Mouse (Mus musculus) heart, adult 2 months (tissue): ENCODE results near the gene Arv1. TPM values are rescaled to one million over a fixed set of nuclear protein-coding genes. Genes with fewer than 3 reads are reported as not detected.

ENCODE experiments used
- DNase-seq, 2 experiments: peaks; one replicate each; pipeline ENCODE4 v3.0.0; 2021
- H3K27ac ChIP-seq: fragments of 200-600 bp; 2 replicates; pipeline ENCODE4 v1.8.1; 2022
- H3K27me3 ChIP-seq: fragments of 200-500 bp; 2 replicates; pipeline ENCODE4 v1.6.1; 2012; ENCODE audit warnings: mild to moderate bottlenecking, low read length, inconsistent platforms, mixed read lengths; ENCODE audit not compliant: control insufficient read depth, insufficient read depth
- H3K36me3 ChIP-seq: fragments of 200-500 bp; 2 replicates; pipeline ENCODE4 v1.6.1; 2012; ENCODE audit warnings: low read length, inconsistent platforms; ENCODE audit not compliant: control insufficient read depth, insufficient read depth
- H3K4me1 ChIP-seq: fragments of 200-500 bp; 2 replicates; pipeline ENCODE4 v1.6.1; 2011; ENCODE audit warnings: low read length; ENCODE audit not compliant: control insufficient read depth, insufficient read depth
- H3K4me3 ChIP-seq: fragments of 200-600 bp; 2 replicates; pipeline ENCODE4 v1.8.1; 2022
- H3K79me2 ChIP-seq: fragments of 200-500 bp; replicated peaks from 2 replicates; pipeline ENCODE4 v1.6.1; 2012; ENCODE audit warnings: mild to moderate bottlenecking, inconsistent platforms, low read length, moderate library complexity, mixed read lengths; ENCODE audit not compliant: control insufficient read depth, insufficient read depth
- H3K9ac ChIP-seq: fragments of 200-500 bp; 2 replicates; pipeline ENCODE4 v1.6.1; 2012; ENCODE audit warnings: low read depth, mild to moderate bottlenecking, control low read depth, inconsistent platforms, low read length, mixed read lengths
- CTCF ChIP-seq: fragments of 200-600 bp; IDR thresholded peaks from 2 replicates; pipeline ENCODE4 v1.8.1; 2022; ENCODE audit warnings: antibody characterized with exemption, mild to moderate bottlenecking, moderate library complexity
- EP300 ChIP-seq: fragments of 200-500 bp; IDR thresholded peaks from 2 replicates; pipeline ENCODE4 v1.6.1; 2011; ENCODE audit warnings: low read depth, low read length, control low read depth; ENCODE audit not compliant: insufficient read depth
- POLR2A ChIP-seq: fragments of 200-500 bp; IDR thresholded peaks from 2 replicates; pipeline ENCODE4 v1.6.1; 2011; ENCODE audit warnings: mild to moderate bottlenecking, low read depth, low read length, control low read depth; ENCODE audit not compliant: insufficient read depth
- WGBS: fragments of 180-500 bp; shearing (Covaris S2); methylation state at CpG from one replicate; pipeline ENCODE4 v1.1.7; 2018; 5-methylcytosine and 5-hydroxymethylcytosine counted together
- intact Hi-C: fragments of 180-260 bp; cut with DNase I; formaldehyde crosslinking; loops from one replicate; pipeline ENCODE4 v1.15.1; 2025
- polyA plus RNA-seq: library from polyadenylated mRNA; depleted of rRNA; stranded (reverse); fragments of >200 nt; gene quantifications from 2 replicates; pipeline ENCODE4 v1.2.3, GENCODE M21; 2012
- total RNA-seq, 2 experiments: library from RNA; stranded (reverse); gene quantifications; 2 replicates each; pipeline ENCODE4 v1.2.3; 2021

Arv1 gene
- total and polyA plus RNA-seq, 3 experiments, result 3.1 to 9.5 (median 4.2) TPM

- intact Hi-C loops, result loop anchor here (5.0 kb wide), 1 partner anchor 92 kb away; no protein-coding TSS in a partner anchor
- Histone ChIP-seq H3K27ac (no peak overlapping the region), H3K79me2 (no peaks in the 10 kb centered on the region), H3K36me3 (no peaks in the 10 kb centered on the region), H3K9ac (no peak overlapping the region), H3K27me3 (no peaks in the 10 kb centered on the region), H3K4me1 (no peaks in the 10 kb centered on the region), H3K4me3 (no peak overlapping the region)
- TF ChIP-seq POLR2A, result no peak
- no peak for TF ChIP-seq CTCF
- no peak for DNase-seq
- 73% methylated on average over 3 of the region's 3 CpGs for WGBS
Measured at GRCm38 (mm10) chr8:124735371-124735911, 13.5 kb downstream of the Arv1 start.

DNA sequence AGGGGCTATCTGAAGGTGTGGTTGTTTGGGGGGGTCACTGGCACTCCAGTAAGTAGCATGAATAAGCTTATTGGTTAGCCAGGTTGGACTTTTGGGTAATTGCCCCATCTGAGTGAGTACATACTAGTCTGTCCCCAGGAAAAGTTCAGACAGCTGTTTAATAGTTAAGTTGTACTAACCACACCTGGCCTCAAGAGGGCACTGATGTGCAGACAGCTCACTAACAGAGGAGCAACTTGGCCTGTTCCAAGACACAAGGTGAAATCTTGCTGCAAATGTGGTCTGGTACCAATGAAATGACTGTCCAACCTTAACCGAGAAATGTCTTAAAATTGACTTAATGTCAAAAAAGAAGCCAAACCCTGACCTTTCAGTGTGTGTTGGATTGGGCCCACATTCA, 17.3 kb downstream of the Arv1 start:
- Histone ChIP-seq H3K36me3 (no peaks in the 10 kb centered on the region), H3K27me3 (no peaks in the 10 kb centered on the region), H3K79me2 (no peaks in the 10 kb centered on the region), H3K4me3 (no peak overlapping the region), H3K4me1 (no peaks in the 10 kb centered on the region), H3K9ac (no peak overlapping the region), H3K27ac (no peak overlapping the region)
- WGBS, result 84% methylated on average over 1 of the region's 1 CpGs
- intact Hi-C loops, result loop anchor here (2.0 to 5.0 kb wide), 2 partner anchors 36 to 88 kb away; no protein-coding TSS in a partner anchor
- TF ChIP-seq POLR2A, result no peak
- peak; percentile 77 for TF ChIP-seq CTCF
- DNase-seq, result no peak

- WGBS, result 78% methylated on average over 13 of the region's 13 CpGs
- no peak overlapping the region for H3K4me3 ChIP-seq
Measured at GRCm38 (mm10) chr8:124746661-124747060, 24.7 kb downstream of the Arv1 start.

DNA sequence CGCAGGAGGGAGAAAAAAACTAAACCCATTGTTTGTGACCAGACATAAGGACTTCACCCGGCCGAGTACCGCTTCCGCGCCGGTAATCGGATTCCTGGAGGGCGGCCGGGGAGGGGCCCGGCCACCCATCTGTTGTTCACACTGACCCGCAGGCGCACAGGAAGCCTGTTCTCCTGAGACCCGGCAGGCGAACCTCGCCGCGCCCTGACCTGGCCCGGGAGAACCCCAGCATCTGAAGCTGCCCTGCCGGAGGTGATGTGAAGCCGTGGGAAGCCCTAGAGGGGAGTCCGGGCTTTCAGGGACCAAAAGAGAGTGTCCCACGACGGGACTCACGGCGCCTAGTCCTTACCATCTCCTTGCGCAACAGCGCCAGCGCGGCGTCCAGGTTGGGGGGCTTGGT, 29.3 kb downstream of the Arv1 start:
- Histone ChIP-seq H3K9ac (peak overlapping the region; percentile 63), H3K79me2 (no peaks in the 10 kb centered on the region), H3K27me3 (peaks cover 2% of the 10 kb centered on the region; the same call in 1 of the 2 replicates), H3K4me3 (peak overlapping the region; percentile 66), H3K36me3 (no peaks in the 10 kb centered on the region), H3K4me1 (no peaks in the 10 kb centered on the region; the same call in 1 of the 2 replicates), H3K27ac (peak overlapping the region; percentile 49)
- TF ChIP-seq POLR2A, result no peak
- intact Hi-C loops, result no loop called here
- 2% methylated on average over 31 of the region's 31 CpGs for WGBS
- peak; percentile 53 to 55 for DNase-seq

More at GRCm38 (mm10) chr8:124746661-124747060, 24.7 kb downstream of the Arv1 start:
- no peaks in the 10 kb centered on the region for H3K4me1 ChIP-seq
- no peak for DNase-seq
- H3K79me2 ChIP-seq, result no peaks in the 10 kb centered on the region
- TF ChIP-seq POLR2A (no peak), EP300 (no peak), CTCF (no peak)
- no peak overlapping the region for H3K9ac ChIP-seq
- H3K27me3 ChIP-seq, result peaks cover 2% of the 10 kb centered on the region; the same call in 1 of the 2 replicates
- no peak overlapping the region for H3K27ac ChIP-seq
- H3K36me3 ChIP-seq, result no peaks in the 10 kb centered on the region
- intact Hi-C loops, result no loop called here

DNA sequence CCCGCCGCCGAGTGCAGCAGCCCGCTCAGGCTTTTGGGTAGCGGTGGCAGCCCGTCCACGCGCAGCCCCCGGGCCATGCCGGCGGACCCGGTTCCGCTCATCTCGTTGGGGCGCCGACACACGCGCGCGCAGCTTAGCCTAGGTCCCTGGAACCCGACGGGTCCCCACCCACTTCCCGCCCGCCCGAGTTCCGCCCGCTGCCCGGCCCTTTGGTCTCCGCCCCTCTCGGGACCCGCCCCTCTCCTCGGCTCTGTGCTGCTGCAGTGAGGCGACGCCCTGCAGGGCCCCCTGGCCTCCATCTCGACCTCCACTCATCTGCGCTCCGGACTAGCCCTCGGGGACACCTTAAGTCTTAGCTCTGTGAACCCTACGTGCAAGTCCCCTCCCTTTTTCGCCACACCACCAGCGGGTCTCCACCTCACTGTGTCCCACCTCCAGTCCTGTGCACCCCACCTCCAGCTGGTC, 29.8 kb downstream of the Arv1 start, which contains the start of gene Fam89a:
Fam89a (minus strand) TSS at position 124 of the 465 bp plus-strand sequence.
- peak within 1 kb of the TSS; percentile 49 for H3K27ac ChIP-seq
- peak within 1 kb of the TSS; percentile 63 for H3K9ac ChIP-seq
- H3K4me1 ChIP-seq, result no peaks in the 10 kb centered on the region; the same call in 1 of the 2 replicates
- TF ChIP-seq POLR2A (no peak), CTCF (no peak), EP300 (no peak)
- no peaks in the 10 kb centered on the region for H3K79me2 ChIP-seq
- WGBS, result 3% methylated on average over 41 of the region's 41 CpGs
- peak within 1 kb of the TSS; percentile 66 for H3K4me3 ChIP-seq
- peak; percentile 73 to 74 for DNase-seq
- peaks cover 2% of the 10 kb centered on the region; the same call in 1 of the 2 replicates for H3K27me3 ChIP-seq
- intact Hi-C loops, result no loop called here
- H3K36me3 ChIP-seq, result no peaks in the 10 kb centered on the region

DNA sequence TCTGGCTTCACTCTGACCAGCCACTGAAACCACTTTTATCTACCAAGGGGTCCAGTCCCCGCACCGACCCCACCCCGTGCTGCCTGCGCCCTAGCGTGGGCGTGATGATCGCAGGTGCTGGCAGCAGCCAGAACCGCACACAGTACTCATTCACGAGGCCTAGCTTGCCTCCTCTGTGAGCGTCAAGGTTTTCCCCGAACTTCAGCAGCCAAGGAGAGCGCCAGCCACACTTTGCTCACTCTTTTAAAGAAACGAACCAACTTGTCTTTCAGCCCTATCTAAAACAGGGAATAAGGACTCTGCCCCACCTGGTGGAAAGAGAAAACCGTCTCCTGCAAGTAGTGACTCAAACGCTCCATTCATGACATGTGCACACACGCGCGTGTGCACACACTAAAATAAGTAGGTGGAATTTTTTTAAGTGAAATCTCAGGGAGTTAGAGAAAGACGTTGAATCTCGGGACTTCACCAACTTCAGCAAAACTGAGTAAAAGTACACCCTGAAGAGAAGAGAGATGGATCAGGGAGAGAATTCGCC, 30.5 kb downstream of the Arv1 start:
- intact Hi-C loops, result no loop called here
- Histone ChIP-seq H3K4me1 (no peaks in the 10 kb centered on the region; the same call in 1 of the 2 replicates), H3K36me3 (no peaks in the 10 kb centered on the region), H3K9ac (no peak overlapping the region), H3K79me2 (no peaks in the 10 kb centered on the region), H3K4me3 (no peak overlapping the region), H3K27ac (no peak overlapping the region), H3K27me3 (peaks cover 2% of the 10 kb centered on the region; the same call in 1 of the 2 replicates)
- 59% methylated on average over 21 of the region's 21 CpGs for WGBS
- DNase-seq, result no peak
- TF ChIP-seq EP300, result no peak
- no peak for TF ChIP-seq CTCF
- no peak for TF ChIP-seq POLR2A
